Mouse (Mus musculus) G1E (cell line): ENCODE measurements around the gene Gm17651.

Experiments
- CTCF ChIP-seq: IDR thresholded peaks from 2 replicates; pipeline ENCODE4 v1.5.1; 2012; ENCODE audit warnings: low read depth, low read length, inconsistent platforms, mixed read lengths
- TAL1 ChIP-seq: conservative IDR thresholded peaks from 2 replicates; pipeline ENCODE4 v1.6.1; 2012; ENCODE audit warnings: low read depth, low read length, inconsistent platforms, mixed read lengths

DNA sequence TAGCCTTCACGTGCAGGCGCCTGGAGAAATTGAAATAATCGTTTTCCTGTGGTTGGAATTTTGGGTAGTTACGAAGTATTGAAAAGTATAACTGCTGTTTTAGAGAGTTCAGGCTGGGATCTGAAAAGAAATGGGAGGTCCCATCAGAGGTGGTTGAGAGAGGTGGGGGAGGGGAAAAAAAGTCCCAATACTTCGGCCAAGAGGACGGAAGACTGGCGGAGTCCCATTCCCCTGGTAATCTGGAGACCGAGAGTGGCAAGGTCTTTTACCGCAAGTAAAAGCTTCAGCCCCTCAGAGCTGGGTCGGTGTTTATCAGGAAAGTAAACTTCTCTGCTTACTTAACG is 7.6 kb upstream of the Gm17651 start:
- no peak for TF ChIP-seq CTCF
- no peak for TF ChIP-seq TAL1
